Mouse (Mus musculus): ENCODE measurements around the gene Brip1.

DNA sequence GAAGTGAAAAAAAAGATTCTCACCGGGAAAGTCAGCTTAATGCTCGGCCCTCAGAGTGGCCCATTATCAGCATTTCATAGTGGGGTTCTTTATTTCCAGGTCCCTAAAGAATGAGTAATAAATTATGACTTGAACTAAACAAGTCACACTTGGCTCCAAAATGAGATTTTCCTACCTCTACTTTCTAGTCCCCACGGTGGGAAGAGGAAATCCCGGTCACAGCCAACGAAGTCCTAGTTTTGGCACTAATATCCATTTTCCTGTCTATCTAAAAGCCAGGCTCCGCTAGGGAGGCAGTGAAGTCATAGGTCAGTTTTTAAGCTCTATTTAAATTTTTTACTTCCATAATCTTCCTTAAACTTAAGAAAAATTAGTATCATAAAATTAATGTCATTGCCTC, 99.8 kb downstream of the Brip1 start:
- no peak for TF ChIP-seq CTCF (IDR thresholded peaks at IDR 0.05; ENCODE audit: insufficient read depth, low read length)
- no peak for TF ChIP-seq POLR2A (IDR thresholded peaks at IDR 0.05; ENCODE audit: borderline replicate concordance, extremely low read depth, low read depth, low read length)
